8 mouse cellular contexts compared by ENCODE assay signal in genomic region chr3:154572341-154572972, GRCm38 (mm10). TPM values are rescaled to one million over a fixed set of nuclear protein-coding genes. Genes with fewer than 3 reads are reported as not detected.
DNase-seq lines count a peak whose midpoint lies in the region; ATAC-seq lines count a peak whose summit lies in the region.

No protein-coding gene starts in this region.

- no peak overlapping the region for H3K4me3 ChIP-seq in lung, embryonic 16.5 days (ENCODE audit: low read length)

- peak; percentile 78 for DNase-seq in ES-CJ7 (ENCODE audit: low read depth, low spot score)
- peak; percentile 3 for DNase-seq in c-Kit-negative CD71-positive TER-119-positive erythroid progenitor cells, embryonic 14.5 days (ENCODE audit: low read depth, low spot score)
- peak; percentile 75 to 82 for DNase-seq in heart, postnatal 14 days
- peak; percentile 46 for DNase-seq in large intestine, adult 2 months (ENCODE audit: low read depth, low spot score)
- peak; percentile 5 for DNase-seq in ovary, adult 18-20 months (ENCODE audit: low spot score)
- DNase-seq in thymus, postnatal 0 days (ENCODE audit: low spot score), result peak; percentile 72

- no peak overlapping the region for H3K4me2 ChIP-seq in lung, embryonic 16.5 days (ENCODE audit: low read depth, low read length)

- WGBS in large intestine, adult 2 months, result 12% methylated on average over 12 of the region's 12 CpGs
- WGBS in lung, embryonic 16.5 days, result 10% methylated on average over 12 of the region's 12 CpGs

- H3K4me1 ChIP-seq in lung, embryonic 16.5 days (replicated peaks; ENCODE audit: control insufficient read depth, insufficient read depth, low read length), result no peaks in the 10 kb centered on the region

- no peak overlapping the region for H3K27ac ChIP-seq in lung, embryonic 16.5 days (ENCODE audit: low read length)

- H3K36me3 ChIP-seq in lung, embryonic 16.5 days (ENCODE audit: control insufficient read depth, insufficient read depth, low read length), result no peaks in the 10 kb centered on the region

- H3K9ac ChIP-seq in lung, embryonic 16.5 days (ENCODE audit: low read length), result no peak overlapping the region

- H3K9me3 ChIP-seq in lung, embryonic 16.5 days (ENCODE audit: control insufficient read depth, low read length), result no peaks in the 10 kb centered on the region

- H3K27me3 ChIP-seq in lung, embryonic 16.5 days (ENCODE audit: control insufficient read depth, insufficient read depth, low read depth, low read length), result peaks cover 5% of the 10 kb centered on the region; the same call in 1 of the 2 replicates

- ATAC-seq in erythroid progenitor cell, adult 5-6 weeks (replicated peaks; ENCODE audit: low FRiP score, poor library complexity, severe bottlenecking), result peak; percentile 79; the same call in 1 of the 2 replicates
- ATAC-seq in lung, embryonic 16.5 days (ENCODE audit: low read depth), result peak; percentile 79

- intact Hi-C loops in heart, postnatal 14 days (cut with DNase I), result loop anchor here (1.0 to 5.0 kb wide), 3 partner anchors 240 to 615 kb away; partner anchors contain the start of gene Lhx8

RNA-seq across cellular contexts. Expression of gene Cryz, which starts 24.1 kb away (rescaled TPM):
- not detected in 2 replicates for total RNA-seq in erythroid progenitor cell, adult 5-6 weeks (2015; ENCODE audit: low replicate concordance)
- 0.13 TPM in 1 of 2 replicates, not detected in the other for total RNA-seq in erythroid progenitor cell, adult 5-6 weeks (2017; ENCODE audit: low replicate concordance)
- total RNA-seq in heart, postnatal 14 days (2021), result 10 to 100 TPM; 15.5 to 20.3 TPM
- polyA plus RNA-seq in large intestine, adult 2 months (2012; rRNA removed), result 1.1 and 1.3 TPM in 2 replicates
- polyA plus RNA-seq in lung, embryonic 16.5 days (2015; fragmentation: Nextera tagmentation; extraction: Ambion mirVana), result 13.3 and 15.8 TPM in 2 replicates
- polyA plus RNA-seq in thymus, postnatal 0 days (2015; fragmentation: Nextera tagmentation; extraction: Ambion mirVana), result 4.2 and 4.5 TPM in 2 replicates

RNA-seq across cellular contexts. Expression of gene Tyw3, which starts 24.4 kb away (rescaled TPM):
- total RNA-seq in erythroid progenitor cell, adult 5-6 weeks (2015; ENCODE audit: low replicate concordance), result 1.4 and 2.5 TPM in 2 replicates
- 0.51 TPM in 1 of 2 replicates, not detected in the other for total RNA-seq in erythroid progenitor cell, adult 5-6 weeks (2017; ENCODE audit: low replicate concordance)
- 1 to 10 TPM; 6.3 to 6.6 TPM for total RNA-seq in heart, postnatal 14 days (2021)
- polyA plus RNA-seq in large intestine, adult 2 months (2012; rRNA removed), result 1.9 and 2.2 TPM in 2 replicates
- polyA plus RNA-seq in lung, embryonic 16.5 days (2015; fragmentation: Nextera tagmentation; extraction: Ambion mirVana), result 12.4 and 16.2 TPM in 2 replicates
- polyA plus RNA-seq in thymus, postnatal 0 days (2015; fragmentation: Nextera tagmentation; extraction: Ambion mirVana), result 11.6 and 13.1 TPM in 2 replicates

Comparison
In these comparisons a context has a peak if more than half of its experiments do, and no peak if none do; other contexts are left out.
1. DNase-seq: peak in every context shown above with its lines; median percentile 78 in heart, postnatal 14 days; 78 in ES-CJ7; 72 in thymus, postnatal 0 days; 46 in large intestine, adult 2 months; 5 in ovary, adult 18-20 months; 3 in c-Kit-negative CD71-positive TER-119-positive erythroid progenitor cells, embryonic 14.5 days.